Mouse (Mus musculus) G1E (cell line): ENCODE results near the gene Plxna2. TPM values are rescaled to one million over a fixed set of nuclear protein-coding genes. Genes with fewer than 3 reads are reported as not detected.

Source experiments
- ATAC-seq: 2 replicates; pipeline ENCODE4 v1.8.0; 2016; ENCODE audit warnings: mild to moderate bottlenecking; ENCODE audit not compliant: insufficient number of reproducible peaks, poor library complexity, low FRiP score, severe bottlenecking; ENCODE audit errors: extremely low read depth
- DNase-seq: peaks from one replicate; pipeline ENCODE4 v3.0.0; 2012; ENCODE audit warnings: low spot score
- H3K27me3 ChIP-seq: 2 replicates; pipeline ENCODE4 v1.6.1; 2012; ENCODE audit warnings: mild to moderate bottlenecking, low read length, inconsistent platforms; ENCODE audit not compliant: insufficient read depth
- H3K36me3 ChIP-seq: replicated peaks from 2 replicates; pipeline ENCODE3; 2012; ENCODE audit warnings: mild to moderate bottlenecking, inconsistent platforms
- H3K4me1 ChIP-seq: 2 replicates; pipeline ENCODE4 v1.6.1; 2012; ENCODE audit warnings: low read depth, low read length, inconsistent platforms, mixed read lengths; ENCODE audit not compliant: insufficient read depth
- H3K4me3 ChIP-seq: 2 replicates; pipeline ENCODE4 v1.5.1; 2012; ENCODE audit warnings: low read depth, mild to moderate bottlenecking, inconsistent platforms, low read length, moderate library complexity, mixed read lengths
- H3K9me3 ChIP-seq: replicated peaks from 2 replicates; pipeline ENCODE4 v1.6.1; 2012; ENCODE audit warnings: inconsistent platforms
- CTCF ChIP-seq: IDR thresholded peaks from 2 replicates; pipeline ENCODE4 v1.5.1; 2012; ENCODE audit warnings: low read depth, low read length, inconsistent platforms, mixed read lengths
- GATA1 ChIP-seq: IDR thresholded peaks from 2 replicates; pipeline ENCODE4 v1.6.1; 2012; ENCODE audit warnings: borderline replicate concordance, low read length, inconsistent platforms, mixed read lengths
- GATA2 ChIP-seq: IDR thresholded peaks from 2 replicates; pipeline ENCODE4 v1.6.1; 2012; ENCODE audit warnings: low read depth, low read length, inconsistent platforms, borderline replicate concordance
- POLR2AphosphoS5 ChIP-seq: IDR thresholded peaks from 2 replicates; pipeline ENCODE4 v1.6.1; 2012; ENCODE audit warnings: low read depth, low read length, inconsistent platforms; ENCODE audit not compliant: insufficient replicate concordance
- TAL1 ChIP-seq: conservative IDR thresholded peaks from 2 replicates; pipeline ENCODE4 v1.6.1; 2012; ENCODE audit warnings: low read depth, low read length, inconsistent platforms, mixed read lengths
- polyA plus RNA-seq: library from polyadenylated mRNA; stranded (reverse); fragments of >175 nt; gene quantifications from 2 replicates; pipeline ENCODE4 v1.2.3, GENCODE M21; 2012
- total RNA-seq, 2 experiments: library from RNA; stranded (forward) in 1 of 2; stranded (reverse) in 1 of 2; fragments of 200-1000 nt in 1 of 2; fragments of >200 nt in 1 of 2; fragmentation: Nextera tagmentation in 1 of 2; gene quantifications; 2 replicates each; pipeline ENCODE4 v1.2.3; 2014 to 2017

Gene Plxna2
- total and polyA plus RNA-seq, 3 experiments, result 0.08 to 0.38 TPM; not detected in 1

DNA sequence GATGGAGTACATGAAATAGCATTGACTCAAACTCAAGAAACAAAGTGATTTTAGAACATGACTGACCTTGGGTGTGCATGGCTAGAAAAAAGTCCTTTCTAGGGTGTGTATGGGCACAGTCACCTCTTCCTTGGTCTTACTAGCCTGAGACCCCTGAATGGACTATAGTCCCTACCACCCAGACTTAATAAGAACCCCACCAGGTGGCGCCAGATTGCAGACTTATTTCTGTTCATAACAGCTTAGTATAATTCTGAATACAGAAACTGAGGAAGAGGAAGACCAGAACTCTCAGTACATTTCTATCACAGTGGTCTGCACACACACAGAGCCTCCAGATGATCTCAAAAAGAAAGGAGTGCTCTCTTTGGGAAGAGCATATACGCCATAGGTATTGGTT, 135.2 kb downstream of the Plxna2 start:
- DNase-seq, result no peak
- TF ChIP-seq GATA1 (no peak), CTCF (no peak), POLR2AphosphoS5 (no peak), TAL1 (no peak), GATA2 (no peak)

GRCm38 (mm10) chr1:194756001-194756400, 138.0 kb downstream of the Plxna2 start:
- Histone ChIP-seq H3K4me1 (no peaks in the 10 kb centered on the region), H3K27me3 (no peaks in the 10 kb centered on the region), H3K36me3 (no peaks in the 10 kb centered on the region), H3K4me3 (no peak overlapping the region), H3K9me3 (no peaks in the 10 kb centered on the region)
- no peak for TF ChIP-seq CTCF
- no peak for TF ChIP-seq TAL1
- no peak for TF ChIP-seq GATA1
- TF ChIP-seq GATA2, result no peak
- no peak for TF ChIP-seq POLR2AphosphoS5
- ATAC-seq (no peak), DNase-seq (no peak)

More for the DNA sequence above, 135.2 kb downstream of the Plxna2 start:
- peak; percentile 28; the same call in 1 of the 2 replicates for ATAC-seq
- no peaks in the 10 kb centered on the region for H3K36me3 ChIP-seq
- no peak overlapping the region for H3K4me3 ChIP-seq
- H3K27me3 ChIP-seq, result no peaks in the 10 kb centered on the region
- no peaks in the 10 kb centered on the region for H3K9me3 ChIP-seq
- no peaks in the 10 kb centered on the region for H3K4me1 ChIP-seq

DNA sequence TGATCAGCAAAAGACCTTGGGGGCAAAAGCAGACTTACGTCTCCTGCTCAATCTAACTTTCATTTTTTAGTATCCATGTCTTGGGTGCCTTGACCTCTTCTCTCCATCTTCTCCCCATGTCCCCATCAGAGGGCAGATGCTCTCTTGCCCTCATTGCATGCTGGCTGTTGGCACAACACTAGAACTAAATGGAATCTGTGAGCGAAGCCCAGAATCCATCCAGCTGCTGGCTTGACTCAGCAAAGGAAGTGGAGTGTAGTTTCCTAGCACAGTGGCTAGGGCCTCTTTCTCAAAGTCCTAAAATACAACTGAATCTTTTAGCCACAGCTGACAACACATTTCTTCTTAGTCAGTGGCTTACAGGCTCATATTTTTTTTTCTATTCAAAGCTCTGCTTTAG, 138.4 kb downstream of the Plxna2 start:
- ATAC-seq (no peak), DNase-seq (no peak)
- Histone ChIP-seq H3K4me3 (no peak overlapping the region), H3K9me3 (no peaks in the 10 kb centered on the region), H3K36me3 (no peaks in the 10 kb centered on the region), H3K4me1 (no peaks in the 10 kb centered on the region), H3K27me3 (no peaks in the 10 kb centered on the region)
- TF ChIP-seq POLR2AphosphoS5 (no peak), CTCF (no peak), GATA1 (no peak), GATA2 (no peak), TAL1 (no peak)

- no peaks in the 10 kb centered on the region for H3K9me3 ChIP-seq
- TF ChIP-seq GATA1 (no peak), CTCF (no peak), GATA2 (no peak), POLR2AphosphoS5 (no peak), TAL1 (no peak)
- DNase-seq (no peak), ATAC-seq (no peak)
- no peaks in the 10 kb centered on the region for H3K4me1 ChIP-seq
- no peaks in the 10 kb centered on the region for H3K36me3 ChIP-seq
- H3K4me3 ChIP-seq, result no peak overlapping the region
- no peaks in the 10 kb centered on the region for H3K27me3 ChIP-seq
Observed at GRCm38 (mm10) chr1:194756863-194757262, 138.8 kb downstream of the Plxna2 start.

DNA sequence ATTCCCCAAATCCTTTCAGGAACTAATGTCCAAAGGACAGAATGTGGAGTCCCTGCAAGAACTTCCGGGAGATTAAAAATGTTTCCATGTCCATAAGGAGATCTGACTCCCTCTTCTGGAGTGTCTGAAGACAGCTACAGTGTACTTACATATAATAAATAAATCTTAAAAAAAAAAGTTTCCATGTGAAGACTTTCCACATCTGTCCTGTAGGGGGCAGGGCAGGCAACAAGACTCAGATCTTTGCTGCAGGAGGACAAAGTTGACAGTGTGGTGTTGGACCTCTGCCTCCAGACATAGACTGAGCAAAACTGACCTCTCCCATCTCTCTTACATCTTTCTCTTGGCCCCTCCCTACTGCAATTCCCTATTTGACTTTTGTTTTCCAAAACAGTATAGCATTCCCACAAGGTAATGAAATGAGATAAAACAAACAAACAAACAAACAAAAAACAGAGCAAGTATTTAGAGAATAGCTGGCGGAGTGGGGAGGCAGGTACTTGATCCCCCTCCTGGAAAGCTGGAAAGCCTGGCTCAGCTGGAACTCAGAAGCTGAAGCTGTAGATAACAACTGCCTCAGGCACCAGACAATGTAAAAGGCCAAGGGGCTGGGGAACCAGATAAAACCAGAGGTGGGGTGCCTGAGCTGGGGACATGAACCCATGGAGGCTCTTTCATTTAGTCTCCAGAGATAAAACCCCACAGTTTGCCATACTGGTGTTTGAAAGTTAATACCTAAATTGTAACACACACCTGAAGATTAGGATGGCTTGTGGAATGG, 143.6 kb downstream of the Plxna2 start:
- TF ChIP-seq TAL1, result no peak
- no peak for TF ChIP-seq GATA1
- no peak for TF ChIP-seq POLR2AphosphoS5
- TF ChIP-seq GATA2, result no peak
- no peak for TF ChIP-seq CTCF
- DNase-seq, result no peak
- no peaks in the 10 kb centered on the region for H3K36me3 ChIP-seq
- no peaks in the 10 kb centered on the region for H3K9me3 ChIP-seq
- peak; percentile 54; the same call in 1 of the 2 replicates for ATAC-seq
- no peaks in the 10 kb centered on the region for H3K27me3 ChIP-seq
- no peak overlapping the region for H3K4me3 ChIP-seq
- H3K4me1 ChIP-seq, result no peaks in the 10 kb centered on the region

DNA sequence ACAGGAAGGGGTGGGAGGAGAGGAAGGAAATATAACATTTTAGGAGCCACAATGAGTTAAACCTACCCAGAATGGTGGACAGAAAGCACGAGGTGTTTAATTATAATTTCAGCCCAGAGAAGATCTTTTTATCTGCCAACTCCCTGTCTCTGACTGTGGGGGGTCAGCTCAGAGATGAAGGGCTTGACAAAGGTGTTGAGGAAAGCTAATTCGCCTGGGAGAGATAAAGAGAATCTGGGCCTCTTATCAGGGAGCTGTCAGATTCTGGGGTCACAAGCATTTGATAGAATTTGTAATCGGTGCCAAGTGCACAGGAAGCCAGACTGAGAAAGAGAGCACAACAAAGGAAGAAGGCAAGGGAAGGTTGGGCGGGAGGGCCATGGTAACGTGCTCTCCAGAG, 144.9 kb downstream of the Plxna2 start:
- Histone ChIP-seq H3K36me3 (no peaks in the 10 kb centered on the region), H3K4me1 (no peaks in the 10 kb centered on the region), H3K27me3 (peaks cover 3% of the 10 kb centered on the region; the same call in 1 of the 2 replicates), H3K9me3 (no peaks in the 10 kb centered on the region), H3K4me3 (no peak overlapping the region)
- no peak for TF ChIP-seq CTCF
- TF ChIP-seq TAL1, result no peak
- no peak for TF ChIP-seq GATA2
- TF ChIP-seq GATA1, result no peak
- no peak for TF ChIP-seq POLR2AphosphoS5
- no peak for ATAC-seq
- DNase-seq, result no peak

DNA sequence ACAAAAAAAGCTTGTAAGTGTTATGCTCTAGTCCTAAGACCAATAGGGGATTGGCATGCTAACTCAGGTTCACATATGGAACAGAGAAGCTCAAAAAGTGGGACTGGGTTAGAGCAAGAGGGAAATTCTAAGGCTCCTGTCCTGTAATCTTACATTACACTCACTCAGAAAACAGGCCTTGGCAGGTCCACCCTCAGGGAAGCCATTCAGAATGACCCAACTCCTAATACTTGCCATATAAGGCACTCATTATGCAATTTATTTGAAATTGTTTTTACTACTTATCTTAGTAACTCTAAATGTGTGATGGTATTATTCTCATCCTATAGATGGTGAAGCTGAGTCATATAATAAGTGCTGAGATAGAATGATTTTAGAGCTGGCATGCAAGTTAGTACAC, 146.9 kb downstream of the Plxna2 start:
- Histone ChIP-seq H3K36me3 (no peaks in the 10 kb centered on the region), H3K4me1 (no peaks in the 10 kb centered on the region), H3K9me3 (no peaks in the 10 kb centered on the region), H3K4me3 (no peak overlapping the region), H3K27me3 (peaks cover 3% of the 10 kb centered on the region; the same call in 1 of the 2 replicates)
- DNase-seq (no peak), ATAC-seq (no peak)
- TF ChIP-seq GATA2 (no peak), CTCF (no peak), TAL1 (no peak), POLR2AphosphoS5 (no peak), GATA1 (no peak)
